Mouse (Mus musculus) spleen, adult 2 months (tissue): ENCODE data around the gene Cmklr1.

ENCODE experiments used
- CTCF ChIP-seq: fragments of 200-500 bp; IDR thresholded peaks from 2 replicates; pipeline ENCODE4 v1.5.1; 2011; ENCODE audit warnings: mild to moderate bottlenecking, inconsistent platforms; ENCODE audit not compliant: insufficient read depth, insufficient read length, insufficient replicate concordance; ENCODE audit errors: extremely low read depth
- POLR2A ChIP-seq: fragments of 200-500 bp; IDR thresholded peaks from 2 replicates; pipeline ENCODE4 v1.6.1; 2011; ENCODE audit warnings: low read depth, low read length, inconsistent platforms

DNA sequence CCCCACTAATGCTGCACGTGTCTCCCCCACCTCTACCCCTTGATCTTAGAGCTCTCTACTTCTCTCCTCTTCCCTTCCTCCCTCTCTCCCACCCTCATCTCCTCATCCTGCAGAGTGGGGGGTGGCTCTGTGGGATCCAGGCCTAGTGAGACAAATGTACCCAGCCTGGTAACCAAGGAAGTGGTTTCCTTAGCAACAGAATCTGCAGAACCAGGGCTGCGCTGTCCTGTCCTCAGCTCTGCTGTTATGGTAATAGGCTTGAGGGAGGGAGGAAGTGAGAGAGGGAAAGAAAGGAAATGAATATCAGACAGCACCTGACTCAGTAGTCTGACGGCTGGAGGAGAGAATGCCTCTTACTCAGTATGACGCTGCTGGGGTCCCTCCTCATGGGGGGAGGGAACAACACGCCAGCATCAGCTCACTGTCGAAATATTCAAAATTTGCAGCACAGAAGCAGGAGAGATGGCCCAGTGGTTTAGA lies 58.4 kb downstream of the Cmklr1 start:
- no peak for TF ChIP-seq POLR2A
- no peak for TF ChIP-seq CTCF
